Mouse (Mus musculus) ovary, postnatal 10 days (tissue): ENCODE measurements around the gene Esp15.
"Not testable (repeated sequence)": the region's sequence is repeated elsewhere in the genome, so short reads cannot be mapped to it uniquely, and the experiment has no call there.

Experiments used
- DNase-seq: peaks from one replicate; pipeline ENCODE4 v3.0.0; 2022; ENCODE audit warnings: low spot score

Esp15 gene

DNA sequence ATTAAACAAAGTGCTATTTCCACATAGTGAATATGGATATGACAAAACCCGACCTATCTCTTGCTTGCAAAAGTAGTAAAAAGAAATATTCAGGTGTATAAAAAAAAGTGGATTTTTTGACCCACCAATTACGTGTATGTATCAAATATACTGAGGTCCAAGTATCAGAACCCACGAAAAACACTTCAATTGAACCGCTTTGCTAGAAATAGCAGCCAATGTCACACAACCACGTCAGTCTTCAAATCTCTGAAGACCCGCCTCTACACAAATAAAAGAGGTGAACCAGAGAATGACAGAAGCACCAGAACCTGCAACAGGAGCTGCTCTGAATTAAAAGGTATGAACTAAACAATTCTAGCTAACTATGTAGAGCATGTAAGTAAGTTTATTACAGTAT, at the start of gene Esp15:
TSS of gene Esp15 (plus strand) at position 301 of the 400 bp plus-strand sequence.
- DNase-seq = not testable (repeated sequence)

DNA sequence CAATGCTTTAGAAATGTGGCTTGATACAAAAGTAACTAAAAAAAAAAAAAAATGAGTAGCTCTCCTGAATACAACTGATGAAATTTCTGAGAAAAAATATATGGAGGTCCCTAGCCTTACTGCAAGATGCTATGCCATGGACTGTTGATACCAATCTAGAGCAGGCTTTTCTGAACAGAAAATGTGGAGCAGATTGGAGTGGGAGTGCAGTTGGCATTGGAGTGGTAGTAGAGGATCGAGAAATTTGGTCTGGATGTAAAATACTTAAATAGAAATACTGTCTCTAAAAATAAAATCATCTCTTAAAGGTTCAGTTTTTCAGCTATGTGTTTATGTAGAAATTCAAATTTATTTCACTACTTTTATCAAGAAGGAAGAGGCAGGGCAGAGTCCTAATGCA, 49.2 kb upstream of the Esp15 start:
- no peak for DNase-seq
